Mouse (Mus musculus): ENCODE measurements around the gene Ptpn11.
"Not testable (repeated sequence)": the region's sequence is repeated elsewhere in the genome, so short reads cannot be mapped to it uniquely, and the experiment has no call there.

Ptpn11 gene

GRCm38 (mm10) chr5:121190836-121191583 lies at the start of gene Ptpn11:
Gene Ptpn11, minus strand, starts transcription at chr5:121191397.
- peak; percentile 86 for DNase-seq (ENCODE audit: extremely low spot score, low spot score)

GRCm38 (mm10) chr5:121239846-121240245 lies 48.6 kb upstream of the Ptpn11 start:
- DNase-seq (ENCODE audit: extremely low spot score, low spot score), result no peak

- DNase-seq (ENCODE audit: extremely low spot score, low spot score), result no peak
These were observed 47.0 kb upstream of the Ptpn11 start for GRCm38 (mm10) chr5:121238208-121238607.

GRCm38 (mm10) chr5:121236171-121236570 lies 45.0 kb upstream of the Ptpn11 start:
- DNase-seq (ENCODE audit: extremely low spot score, low spot score), result no peak

GRCm38 (mm10) chr5:121233726-121234125 lies 42.5 kb upstream of the Ptpn11 start:
- no peak for DNase-seq (ENCODE audit: extremely low spot score, low spot score)

- no peak for DNase-seq (ENCODE audit: extremely low spot score, low spot score)
These were observed 41.6 kb upstream of the Ptpn11 start for GRCm38 (mm10) chr5:121232789-121233188.

GRCm38 (mm10) chr5:121230811-121231210 lies 39.6 kb upstream of the Ptpn11 start:
- DNase-seq (ENCODE audit: extremely low spot score, low spot score), result no peak

- no peak for DNase-seq (ENCODE audit: extremely low spot score, low spot score)
These were observed 38.0 kb upstream of the Ptpn11 start for GRCm38 (mm10) chr5:121229182-121229581.

- not testable (repeated sequence) for DNase-seq (ENCODE audit: extremely low spot score, low spot score)
These were observed 36.1 kb upstream of the Ptpn11 start for GRCm38 (mm10) chr5:121227330-121227729.

- no peak for DNase-seq (ENCODE audit: extremely low spot score, low spot score)
These were observed 35.6 kb upstream of the Ptpn11 start for GRCm38 (mm10) chr5:121226845-121227244.

- no peak for DNase-seq (ENCODE audit: extremely low spot score, low spot score)
These were observed 35.2 kb upstream of the Ptpn11 start for GRCm38 (mm10) chr5:121226406-121226805.

GRCm38 (mm10) chr5:121225854-121226253 lies 34.7 kb upstream of the Ptpn11 start:
- DNase-seq (ENCODE audit: extremely low spot score, low spot score), result no peak

GRCm38 (mm10) chr5:121224856-121225255 lies 33.7 kb upstream of the Ptpn11 start:
- no peak for DNase-seq (ENCODE audit: extremely low spot score, low spot score)

- not testable (repeated sequence) for DNase-seq (ENCODE audit: extremely low spot score, low spot score)
These were observed 32.8 kb upstream of the Ptpn11 start for GRCm38 (mm10) chr5:121224020-121224419.

- DNase-seq (ENCODE audit: extremely low spot score, low spot score), result no peak
These were observed 30.2 kb upstream of the Ptpn11 start for GRCm38 (mm10) chr5:121221328-121221850.

GRCm38 (mm10) chr5:121220732-121221301 lies 29.6 kb upstream of the Ptpn11 start:
- DNase-seq (ENCODE audit: extremely low spot score, low spot score), result peak; percentile 44

- peak; percentile 98 for DNase-seq (ENCODE audit: extremely low spot score, low spot score)
These were observed 29.0 kb upstream of the Ptpn11 start, which contains the start of gene Hectd4 for GRCm38 (mm10) chr5:121219980-121220731. Gene Hectd4, plus strand, starts transcription at chr5:121220219.

GRCm38 (mm10) chr5:121219190-121219589 lies 28.0 kb upstream of the Ptpn11 start:
- no peak for DNase-seq (ENCODE audit: extremely low spot score, low spot score)

GRCm38 (mm10) chr5:121217313-121217634 lies 26.1 kb upstream of the Ptpn11 start:
- no peak for DNase-seq (ENCODE audit: extremely low spot score, low spot score)

GRCm38 (mm10) chr5:121216584-121217312 lies 25.6 kb upstream of the Ptpn11 start:
- not testable (repeated sequence) for DNase-seq (ENCODE audit: extremely low spot score, low spot score)

- DNase-seq (ENCODE audit: extremely low spot score, low spot score), result no peak
These were observed 24.9 kb upstream of the Ptpn11 start for GRCm38 (mm10) chr5:121216126-121216446.

All from neural tube, embryonic 10.5 days (tissue).